Mouse (Mus musculus): ENCODE results near the gene Krt32.

Gene Krt32

GRCm38 (mm10) chr11:100050451-100050850 is 37.6 kb downstream of the Krt32 start, which contains the start of gene Krt31:
Gene Krt31 (minus strand): TSS chr11:100050551.
- DNase-seq (ENCODE audit: low spot score), result no peak

- DNase-seq (ENCODE audit: low spot score), result no peak
Observed at GRCm38 (mm10) chr11:100047193-100047592, 40.8 kb downstream of the Krt32 start.

- no peak for DNase-seq (ENCODE audit: low spot score)
Observed at GRCm38 (mm10) chr11:100046303-100046866, 41.6 kb downstream of the Krt32 start.

- DNase-seq (ENCODE audit: low spot score), result no peak
Observed at GRCm38 (mm10) chr11:100041454-100041853, 46.6 kb downstream of the Krt32 start, which contains the start of gene Krt34. Gene Krt34 (minus strand): TSS chr11:100041554.

Data from MN1 (cell line).